Mouse (Mus musculus) CH12.LX (cell line): ENCODE measurements around the gene Cept1. TPM values are rescaled to one million over a fixed set of nuclear protein-coding genes. Genes with fewer than 3 reads are reported as not detected.

Experiments
- DNase-seq: peaks from one replicate; pipeline ENCODE4 v3.0.0-alpha.2; 2013; ENCODE audit errors: extremely low read depth
- H3K27ac ChIP-seq: 2 replicates; pipeline ENCODE4 v1.5.1; 2012; ENCODE audit warnings: low read depth, mild to moderate bottlenecking, control low read depth, moderate library complexity; ENCODE audit not compliant: insufficient read depth
- H3K27me3 ChIP-seq: replicated peaks from 2 replicates; pipeline ENCODE3; 2012; ENCODE audit warnings: inconsistent platforms
- H3K36me3 ChIP-seq, 2 experiments: replicated peaks in 1 of 2; 2 replicates each; pipeline versions ENCODE3 to v1.6.1; 2012; ENCODE audit warnings: inconsistent platforms in 1 of 2, low read length in 1 of 2, mild to moderate bottlenecking in 1 of 2, mixed read lengths in 1 of 2, moderate library complexity in 1 of 2; ENCODE audit not compliant: control insufficient read depth in 1 of 2, insufficient read depth in 1 of 2
- H3K4me1 ChIP-seq, 2 experiments: 2 replicates each; pipeline ENCODE4 v1.6.1; 2012; ENCODE audit warnings: inconsistent platforms in 1 of 2, moderate library complexity in 1 of 2; ENCODE audit not compliant: insufficient read depth in 2 of 2, control insufficient read depth in 1 of 2
- H3K4me2 ChIP-seq: 2 replicates; pipeline ENCODE4 v1.6.1; 2012; ENCODE audit warnings: low read depth, mild to moderate bottlenecking, control low read depth; ENCODE audit not compliant: poor library complexity, insufficient read depth, severe bottlenecking
- H3K4me3 ChIP-seq, 3 experiments: fragments of 150-350 bp in 1 of 3; sonication (generic) in 1 of 3; replicated peaks in 1 of 3; 2 replicates each; pipeline versions ENCODE3 to v1.5.1; 2011 to 2012; ENCODE audit warnings: low read depth in 2 of 3, low read length in 2 of 3, mild to moderate bottlenecking in 2 of 3, moderate library complexity in 2 of 3, control low read depth in 1 of 3, improper control_type of control experiment in 1 of 3, inconsistent platforms in 1 of 3, mixed read lengths in 1 of 3; ENCODE audit not compliant: poor library complexity in 1 of 3
- H3K79me2 ChIP-seq: replicated peaks from 2 replicates; pipeline ENCODE4 v1.6.1; 2012; ENCODE audit warnings: mild to moderate bottlenecking, moderate library complexity; ENCODE audit not compliant: control insufficient read depth, poor library complexity, insufficient read depth, severe bottlenecking; ENCODE audit errors: extremely low read depth
- H3K9ac ChIP-seq: 2 replicates; pipeline ENCODE4 v1.6.1; 2012; ENCODE audit warnings: low read depth, mild to moderate bottlenecking, control low read depth, moderate library complexity; ENCODE audit not compliant: insufficient read depth
- H3K9me3 ChIP-seq: replicated peaks from 2 replicates; pipeline ENCODE3; 2012; ENCODE audit warnings: low read length, inconsistent platforms, mixed read lengths
- BHLHE40 ChIP-seq: IDR thresholded peaks from 2 replicates; pipeline ENCODE4 v1.6.1; 2011; ENCODE audit warnings: mild to moderate bottlenecking, low read depth, low read length, improper control_type of control experiment
- CHD1 ChIP-seq: IDR thresholded peaks from 2 replicates; pipeline ENCODE4 v1.6.1; 2012; ENCODE audit warnings: low read depth, low read length, improper control_type of control experiment, inconsistent platforms
- CHD2 ChIP-seq: IDR thresholded peaks from 2 replicates; pipeline ENCODE4 v1.6.1; 2011; ENCODE audit warnings: low read length, improper control_type of control experiment
- GABPA ChIP-seq: IDR thresholded peaks from 2 replicates; pipeline ENCODE4 v1.6.1; 2012; ENCODE audit warnings: low read depth, low read length, improper control_type of control experiment, inconsistent platforms; ENCODE audit not compliant: insufficient replicate concordance
- HCFC1 ChIP-seq: IDR thresholded peaks from 2 replicates; pipeline ENCODE4 v1.6.1; 2012; ENCODE audit warnings: low read depth, mild to moderate bottlenecking, inconsistent platforms, low read length, improper control_type of control experiment
- JUN ChIP-seq: IDR thresholded peaks from 2 replicates; pipeline ENCODE4 v1.6.1; 2011; ENCODE audit warnings: low read depth, mild to moderate bottlenecking, low read length, improper control_type of control experiment, moderate library complexity; ENCODE audit not compliant: insufficient read depth
- KAT2A ChIP-seq: IDR thresholded peaks from 2 replicates; pipeline ENCODE4 v1.6.1; 2012; ENCODE audit warnings: low read length, improper control_type of control experiment, inconsistent platforms; ENCODE audit not compliant: insufficient replicate concordance
- MXI1 ChIP-seq: IDR thresholded peaks from 2 replicates; pipeline ENCODE4 v1.6.1; 2011; ENCODE audit warnings: mild to moderate bottlenecking, low read depth, low read length, improper control_type of control experiment
- MYC ChIP-seq: IDR thresholded peaks from 2 replicates; pipeline ENCODE4 v1.6.1; 2011; ENCODE audit warnings: low read depth, mild to moderate bottlenecking, improper control_type of control experiment, low read length
- PAX5 ChIP-seq: IDR thresholded peaks from 2 replicates; pipeline ENCODE4 v1.6.1; 2012; ENCODE audit warnings: low read length, inconsistent platforms, mixed read lengths
- RAD21 ChIP-seq: IDR thresholded peaks from 2 replicates; pipeline ENCODE4 v1.6.1; 2011; ENCODE audit warnings: low read depth, mild to moderate bottlenecking, low read length, improper control_type of control experiment, moderate library complexity
- RCOR1 ChIP-seq: conservative IDR thresholded peaks from 2 replicates; pipeline ENCODE4 v1.6.1; 2012; ENCODE audit warnings: low read depth, mild to moderate bottlenecking, inconsistent platforms, low read length, improper control_type of control experiment
- SIN3A ChIP-seq: IDR thresholded peaks from 2 replicates; pipeline ENCODE4 v1.6.1; 2012; ENCODE audit warnings: low read length, improper control_type of control experiment, inconsistent platforms
- TBP ChIP-seq: conservative IDR thresholded peaks from 2 replicates; pipeline ENCODE4 v1.6.1; 2011; ENCODE audit warnings: low read depth, low read length, improper control_type of control experiment
- USF1 ChIP-seq: IDR thresholded peaks from 2 replicates; pipeline ENCODE4 v1.6.1; 2014; ENCODE audit warnings: low read depth, mild to moderate bottlenecking, inconsistent platforms, low read length, improper control_type of control experiment
- ZC3H11A ChIP-seq: IDR thresholded peaks from 2 replicates; pipeline ENCODE4 v1.6.1; 2012; ENCODE audit warnings: low read depth, mild to moderate bottlenecking, inconsistent platforms, low read length, improper control_type of control experiment
- dilution Hi-C: fragments of 300-500 bp; cut with MboI; formaldehyde crosslinking; loops from 2 replicates; pipeline ENCODE4 v1.14.3; 2020; ENCODE audit warnings: low sequenced_read_pairs; ENCODE audit not compliant: extremely low pct_unique_long_range_greater_than_20kb, extremely low pct_ligation_motif_present
- in situ Hi-C: fragments of 300-500 bp; cut with MboI; formaldehyde crosslinking; loops from 3 replicates; pipeline ENCODE4 v1.14.3; 2019; ENCODE audit warnings: low sequenced_read_pairs, low pct_ligation_motif_present, low pct_unique_long_range_greater_than_20kb, mixed read lengths
- polyA plus RNA-seq: library from polyadenylated mRNA; unstranded; fragments of >175 nt; gene quantifications from 2 replicates; pipeline ENCODE4 v1.2.1, GENCODE M21; 2012; ENCODE audit warnings: low read depth; ENCODE audit not compliant: insufficient read length
- total RNA-seq, 2 experiments: library from RNA; depleted of rRNA; stranded (reverse); fragments of 300-350 nt in 1 of 2; fragments of >200 nt in 1 of 2; gene quantifications; 2 replicates each; pipeline ENCODE4 v1.2.3; 2012 to 2014

The Cept1 gene
- total and polyA plus RNA-seq, 3 experiments = 27.7 to 73.8 (median 32.7) TPM

DNA sequence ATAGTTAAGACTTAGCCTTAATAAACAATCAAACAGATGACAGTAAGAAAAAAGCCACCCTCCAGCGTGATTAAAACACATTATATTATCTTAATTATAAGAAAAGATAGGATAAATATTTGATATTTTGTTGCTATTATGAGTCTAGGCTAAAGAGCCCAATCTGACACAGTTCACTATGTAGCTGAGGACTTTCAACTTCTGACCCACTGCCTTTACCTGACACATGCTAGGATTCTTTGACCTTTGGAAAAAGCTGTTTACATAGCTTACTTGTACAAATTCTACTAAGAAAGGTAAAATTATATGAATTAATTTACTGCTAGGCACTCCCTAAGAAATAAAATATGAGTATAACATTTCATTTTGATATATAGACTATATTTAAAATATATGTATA is 36.9 kb downstream of the Cept1 start:
- no peak for DNase-seq
- Histone ChIP-seq H3K36me3 (peaks cover 2 to 28% of the 10 kb centered on the region in 2 experiments), H3K79me2 (no peaks in the 10 kb centered on the region), H3K27me3 (no peaks in the 10 kb centered on the region), H3K27ac (no peak overlapping the region), H3K4me1 (no peaks in the 10 kb centered on the region), H3K9ac (no peak overlapping the region), H3K9me3 (no peaks in the 10 kb centered on the region), H3K4me3 (no peak overlapping the region), H3K4me2 (no peak overlapping the region)
- in situ Hi-C loops = no loop called here
- no peak for TF ChIP-seq CHD2
- no peak for TF ChIP-seq USF1
- TF ChIP-seq RAD21 = no peak
- no peak for TF ChIP-seq GABPA
- no peak for TF ChIP-seq HCFC1
- no peak for TF ChIP-seq CHD1
- TF ChIP-seq JUN = no peak
- no peak for TF ChIP-seq RCOR1
- TF ChIP-seq ZC3H11A = no peak
- no peak for TF ChIP-seq SIN3A
- no peak for TF ChIP-seq BHLHE40
- TF ChIP-seq MYC = no peak
- dilution Hi-C loops = no loop called here

DNA sequence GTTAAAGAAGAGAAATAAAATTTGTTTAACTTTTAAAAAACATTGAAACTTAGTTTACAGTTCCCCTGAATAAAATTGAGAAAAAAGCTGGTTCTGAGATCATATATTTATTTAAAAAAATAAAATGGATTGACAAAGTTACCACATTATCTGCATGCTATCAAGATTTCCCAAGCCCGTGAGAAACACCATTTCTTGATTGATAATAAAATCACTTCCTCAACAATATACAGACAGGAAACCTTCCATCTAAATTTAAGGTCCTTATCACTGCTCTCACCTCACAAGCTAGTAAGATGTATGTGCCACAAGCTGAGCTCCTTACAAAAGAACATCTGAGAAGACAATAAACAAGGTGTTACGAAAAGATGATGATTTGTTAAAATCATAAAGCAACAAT is 44.7 kb downstream of the Cept1 start:
- in situ Hi-C loops (no loop called here), dilution Hi-C loops (no loop called here)
- H3K27ac ChIP-seq = no peak overlapping the region
- peaks cover 39 to 79% of the 10 kb centered on the region in 2 experiments for H3K36me3 ChIP-seq
- H3K4me3 ChIP-seq = no peak overlapping the region
- no peaks in the 10 kb centered on the region for H3K79me2 ChIP-seq
- H3K27me3 ChIP-seq = no peaks in the 10 kb centered on the region
- no peaks in the 10 kb centered on the region for H3K9me3 ChIP-seq
- no peaks in the 10 kb centered on the region for H3K4me1 ChIP-seq
- no peak overlapping the region for H3K4me2 ChIP-seq
- no peak for DNase-seq
- no peak overlapping the region for H3K9ac ChIP-seq
- TF ChIP-seq TBP (no peak), ZC3H11A (no peak), KAT2A (no peak), PAX5 (no peak), MXI1 (no peak), GABPA (no peak)
- TF ChIP-seq, all 38 proteins: peak for 0
